ENCODE assay signal across 23 mouse cellular contexts in genomic region chr1:90117207-90117606, GRCm38 (mm10). TPM values are rescaled to one million over a fixed set of nuclear protein-coding genes. Genes with fewer than 3 reads are reported as not detected.
DNase-seq lines count a peak whose midpoint lies in the region; ATAC-seq and TF ChIP-seq lines count a peak whose summit lies in the region.
"Had no signal": no experiment of that assay in that cellular context is flagged by ENCODE, and none has a peak within 500 bp of the region (broad histone marks: within the 10 kb centered on the region; RNA-seq: fewer than 3 reads in every experiment).

No protein-coding gene starts in this region.

- peak; percentile 14 for DNase-seq in lung, postnatal 0 days (ENCODE audit: low spot score)
- no peak for DNase-seq in lung, adult 2 months
- DNase-seq in 416B (ENCODE audit: low read depth), result peak; percentile 1
- peak; percentile 41 for DNase-seq in lung, postnatal 25 days (ENCODE audit: low spot score)
- DNase-seq in right cerebral cortex, adult 18-20 months, result no peak
- no peak for DNase-seq in liver, postnatal 0 days
- DNase-seq: adrenal gland, adult 8-10 months; adrenal gland, postnatal 14 days; adrenal gland, postnatal 36 days; B cell, adult 2 months; cerebellum, adult 11-12 months; cerebellum, adult 2 months; cerebellum, adult 9-10 months; cerebellum, postnatal 10 days; cerebellum, postnatal 25 days had no signal

- 61% methylated on average over 7 of the region's 7 CpGs for WGBS in lung, postnatal 0 days
- 59% methylated on average over 7 of the region's 7 CpGs for WGBS in lung, adult 2 months
- 68% methylated on average over 7 of the region's 7 CpGs for WGBS in liver, postnatal 0 days (ENCODE audit: insufficient replicate concordance)

- no peak overlapping the region for H3K9ac ChIP-seq in lung, postnatal 0 days (replicated peaks; ENCODE audit: low read depth)
- no peak overlapping the region for H3K9ac ChIP-seq in liver, postnatal 0 days (replicated peaks)
- H3K9ac ChIP-seq: embryonic facial prominence, embryonic 12.5 days; forebrain, embryonic 13.5 days; forebrain, embryonic 15.5 days had no signal

- TF ChIP-seq POLR2A in lung, adult 2 months (IDR thresholded peaks at IDR 0.05; ENCODE audit: borderline replicate concordance, extremely low read depth, low read depth, low read length), result no peak

- H3K27ac ChIP-seq in lung, postnatal 0 days (ENCODE audit: low read length), result no peak overlapping the region
- H3K27ac ChIP-seq in liver, postnatal 0 days (ENCODE audit: low read depth), result no peak overlapping the region
- H3K27ac ChIP-seq: embryonic facial prominence, embryonic 10.5 days; embryonic facial prominence, embryonic 12.5 days; forebrain, embryonic 13.5 days; forebrain, embryonic 15.5 days had no signal

- H3K4me2 ChIP-seq in lung, postnatal 0 days (replicated peaks; ENCODE audit: low read depth, low read length), result no peak overlapping the region
- no peak overlapping the region for H3K4me2 ChIP-seq in liver, postnatal 0 days (ENCODE audit: low read depth, low read length)
- H3K4me2 ChIP-seq: embryonic facial prominence, embryonic 12.5 days; forebrain, embryonic 13.5 days; forebrain, embryonic 15.5 days had no signal

- TF ChIP-seq EP300 in lung, postnatal 0 days (IDR thresholded peaks at IDR 0.05), result peak; percentile 90
- no peak for TF ChIP-seq EP300 in liver, postnatal 0 days (IDR thresholded peaks at IDR 0.05; ENCODE audit: low read depth)

- peak; percentile 65; the same call in 1 of the 2 replicates for ATAC-seq in lung, postnatal 0 days
- ATAC-seq in liver, postnatal 0 days, result no peak
- ATAC-seq: activated CD4-positive, CD25-positive, alpha-beta regulatory T cell, adult 4 months; CD4-positive, CD25-positive, alpha-beta regulatory T cell, adult 4 months; forebrain, embryonic 13.5 days; forebrain, embryonic 15.5 days; Patski had no signal

- no peak overlapping the region for H3K4me3 ChIP-seq in lung, postnatal 0 days (ENCODE audit: low read depth, low read length)
- H3K4me3 ChIP-seq in lung, adult 2 months (replicated peaks; ENCODE audit: extremely low read depth, low read depth, low read length), result no peak overlapping the region
- no peak overlapping the region for H3K4me3 ChIP-seq in liver, postnatal 0 days (ENCODE audit: low read depth, low read length)
- H3K4me3 ChIP-seq: embryonic facial prominence, embryonic 10.5 days; embryonic facial prominence, embryonic 12.5 days; forebrain, embryonic 13.5 days; forebrain, embryonic 15.5 days had no signal

- no peaks in the 10 kb centered on the region for H3K36me3 ChIP-seq in lung, postnatal 0 days (ENCODE audit: insufficient read depth, low read length)
- no peaks in the 10 kb centered on the region for H3K36me3 ChIP-seq in liver, postnatal 0 days (replicated peaks; ENCODE audit: insufficient read depth, low read length)
- H3K36me3 ChIP-seq: embryonic facial prominence, embryonic 10.5 days; embryonic facial prominence, embryonic 12.5 days; forebrain, embryonic 15.5 days; G1E had no signal

- TF ChIP-seq CTCF in lung, postnatal 0 days (IDR thresholded peaks at IDR 0.05), result no peak
- TF ChIP-seq CTCF in lung, adult 2 months (IDR thresholded peaks at IDR 0.05; ENCODE audit: insufficient read depth, low read length), result no peak
- no peak for TF ChIP-seq CTCF in liver, postnatal 0 days (IDR thresholded peaks at IDR 0.05; ENCODE audit: low read depth)

- H3K27me3 ChIP-seq in lung, postnatal 0 days (replicated peaks; ENCODE audit: insufficient read depth, low read length), result no peaks in the 10 kb centered on the region
- H3K27me3 ChIP-seq in liver, postnatal 0 days (ENCODE audit: insufficient read depth, low read length), result no peaks in the 10 kb centered on the region
- H3K27me3 ChIP-seq: embryonic facial prominence, embryonic 12.5 days; forebrain, embryonic 13.5 days; forebrain, embryonic 15.5 days; Patski had no signal

- no peaks in the 10 kb centered on the region for H3K9me3 ChIP-seq in lung, postnatal 0 days (ENCODE audit: low read length)
- no peaks in the 10 kb centered on the region for H3K9me3 ChIP-seq in liver, postnatal 0 days (ENCODE audit: low read length)
- H3K9me3 ChIP-seq: embryonic facial prominence, embryonic 10.5 days; embryonic facial prominence, embryonic 12.5 days; forebrain, embryonic 13.5 days; forebrain, embryonic 15.5 days had no signal

- H3K4me1 ChIP-seq in lung, postnatal 0 days (ENCODE audit: insufficient read depth, low read depth, low read length), result no peaks in the 10 kb centered on the region
- no peaks in the 10 kb centered on the region for H3K4me1 ChIP-seq in lung, adult 2 months (ENCODE audit: control insufficient read depth, insufficient read depth, low read length)
- no peaks in the 10 kb centered on the region for H3K4me1 ChIP-seq in liver, postnatal 0 days (ENCODE audit: insufficient read depth)
- H3K4me1 ChIP-seq: forebrain, embryonic 13.5 days; forebrain, embryonic 15.5 days had no signal

RNA-seq across cellular contexts. Expression of gene Iqca, which starts 36.0 kb away (rescaled TPM):
- polyA plus RNA-seq in lung, postnatal 0 days (2015; fragmentation: Nextera tagmentation; extraction: Ambion mirVana), result 4.6 and 5.7 TPM in 2 replicates
- polyA plus RNA-seq in lung, adult 2 months (2012; rRNA removed), result 3.6 and 4.1 TPM in 2 replicates
- polyA plus RNA-seq in liver, postnatal 0 days (2015; fragmentation: Nextera tagmentation; extraction: Ambion mirVana), result 1.5 and 1.7 TPM in 2 replicates
- polyA plus RNA-seq: activated CD4-positive, CD25-positive, alpha-beta regulatory T cell, adult 4 months; CD4-positive, CD25-positive, alpha-beta regulatory T cell, adult 4 months; G1E had no signal

Comparison
In these comparisons a context has a peak if more than half of its experiments do, and no peak if none do; other contexts are left out.
1. DNase-seq: peak in lung, postnatal 0 days (single experiment), 416B (single experiment) and lung, postnatal 25 days (single experiment); none in lung, adult 2 months (single experiment), right cerebral cortex, adult 18-20 months (single experiment) and liver, postnatal 0 days (single experiment).